Mouse (Mus musculus): Measurements from ENCODE around the gene Zfp827. TPM values are rescaled to one million over a fixed set of nuclear protein-coding genes. Genes with fewer than 3 reads are reported as not detected.
A peak's percentile ranks its signal among the peaks of the same experiment; 100 is the strongest.

Gene Zfp827
- polyA plus RNA-seq, 1 experiment: 4.3 TPM

- TF ChIP-seq POLR2A (IDR thresholded peaks at IDR 0.05; ENCODE audit: low read depth, low read length) (no peak), CTCF (IDR thresholded peaks at IDR 0.05; ENCODE audit: extremely low read depth, insufficient read depth, insufficient read length, insufficient replicate concordance) (no peak)
- WGBS: 1% methylated on average over 55 of the region's 56 CpGs
- peak; percentile 29 to 33 for DNase-seq (ENCODE audit: low read depth in 1 of 2, low spot score in 2 of 2)
- H3K27me3 ChIP-seq (ENCODE audit: control insufficient read depth, insufficient read depth, low read length): peaks cover 5% of the 10 kb centered on the region
- peak overlapping the region; percentile 77 for H3K27ac ChIP-seq (ENCODE audit: insufficient read depth, low read length)
- no peaks in the 10 kb centered on the region for H3K36me3 ChIP-seq (ENCODE audit: control insufficient read depth, insufficient read depth, low read length)
- H3K4me1 ChIP-seq (ENCODE audit: control insufficient read depth, insufficient read depth, insufficient read length): peaks cover 2% of the 10 kb centered on the region; the same call in 1 of the 2 replicates
- peak overlapping the region; percentile 83 for H3K4me3 ChIP-seq (ENCODE audit: extremely low read depth, insufficient read depth, insufficient read length)
Measured at GRCm38 (mm10) chr8:79028541-79029395, 531 bp downstream of the Zfp827 start.

GRCm38 (mm10) chr8:79029396-79030325 is 1.4 kb downstream of the Zfp827 start:
- H3K4me1 ChIP-seq (ENCODE audit: control insufficient read depth, insufficient read depth, insufficient read length): peaks cover 2% of the 10 kb centered on the region; the same call in 1 of the 2 replicates
- no peak for TF ChIP-seq POLR2A (IDR thresholded peaks at IDR 0.05; ENCODE audit: low read depth, low read length)
- no peak for TF ChIP-seq CTCF (IDR thresholded peaks at IDR 0.05; ENCODE audit: extremely low read depth, insufficient read depth, insufficient read length, insufficient replicate concordance)
- no peaks in the 10 kb centered on the region for H3K36me3 ChIP-seq (ENCODE audit: control insufficient read depth, insufficient read depth, low read length)
- peak in 1 of 2 experiments; percentile 50 for DNase-seq (ENCODE audit: low read depth in 1 of 2, low spot score in 2 of 2)
- peak overlapping the region; percentile 81 for H3K27ac ChIP-seq (ENCODE audit: insufficient read depth, low read length)
- under 1% methylated on average over 73 of the region's 99 CpGs for WGBS
- peak overlapping the region; percentile 83 for H3K4me3 ChIP-seq (ENCODE audit: extremely low read depth, insufficient read depth, insufficient read length)
- peaks cover 5% of the 10 kb centered on the region for H3K27me3 ChIP-seq (ENCODE audit: control insufficient read depth, insufficient read depth, low read length)

DNA sequence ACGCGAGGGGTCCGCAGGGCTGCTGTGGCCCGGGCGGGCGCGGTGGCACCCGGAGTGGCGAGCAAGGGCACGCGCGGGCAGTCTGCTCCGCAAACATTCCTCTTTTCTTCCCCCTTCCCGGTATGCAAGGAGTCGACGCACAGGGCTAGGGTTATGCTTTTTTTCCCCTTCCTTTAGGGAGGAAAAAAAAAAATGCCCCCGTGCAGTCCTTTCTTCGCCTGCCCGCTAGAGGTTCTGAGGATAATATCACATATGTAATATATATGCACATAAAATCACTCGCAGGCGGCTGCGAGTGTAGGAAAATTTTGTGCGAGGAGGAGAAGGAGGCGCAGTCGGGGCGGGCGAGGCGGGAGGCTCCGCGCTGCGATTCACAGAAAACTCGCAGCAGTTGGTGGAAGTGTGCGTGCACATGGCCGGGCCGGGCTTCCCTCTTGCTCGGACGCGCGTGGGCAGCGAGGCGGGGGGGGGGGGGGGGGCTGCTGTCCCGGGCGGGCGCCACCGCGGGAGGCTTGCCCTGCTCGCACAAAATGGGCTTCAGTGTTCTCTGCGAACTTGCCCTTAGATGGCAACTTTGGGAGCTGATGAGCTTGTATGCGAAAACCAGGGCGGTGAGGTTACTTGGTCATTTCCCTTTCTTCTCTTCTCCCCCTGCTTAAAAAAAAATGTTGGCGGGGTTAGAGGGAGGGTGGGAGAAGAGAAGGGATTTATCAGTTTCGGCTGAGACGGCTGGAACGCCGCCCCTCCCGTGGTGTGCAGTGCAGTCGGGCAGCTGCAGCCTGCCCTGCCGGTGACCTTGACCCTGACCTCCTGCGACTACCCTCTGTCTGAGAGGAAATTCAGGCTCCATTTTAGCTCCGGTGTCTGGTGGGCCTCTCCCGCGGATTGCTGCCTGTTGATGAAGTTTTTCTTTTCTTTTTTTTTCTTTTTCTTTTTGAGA is 2.4 kb downstream of the Zfp827 start:
- DNase-seq (ENCODE audit: low read depth in 1 of 2, low spot score in 2 of 2): peak in 1 of 2 experiments; percentile 19
- Histone ChIP-seq H3K27ac (ENCODE audit: insufficient read depth, low read length) (peak overlapping the region; percentile 78), H3K4me3 (ENCODE audit: extremely low read depth, insufficient read depth, insufficient read length) (peak overlapping the region; percentile 83), H3K27me3 (ENCODE audit: control insufficient read depth, insufficient read depth, low read length) (peaks cover 5% of the 10 kb centered on the region), H3K36me3 (ENCODE audit: control insufficient read depth, insufficient read depth, low read length) (no peaks in the 10 kb centered on the region), H3K4me1 (ENCODE audit: control insufficient read depth, insufficient read depth, insufficient read length) (peaks cover 2% of the 10 kb centered on the region; the same call in 1 of the 2 replicates)
- TF ChIP-seq CTCF (IDR thresholded peaks at IDR 0.05; ENCODE audit: extremely low read depth, insufficient read depth, insufficient read length, insufficient replicate concordance) (no peak), POLR2A (IDR thresholded peaks at IDR 0.05; ENCODE audit: low read depth, low read length) (no peak)
- WGBS: 3% methylated on average over 51 of the region's 62 CpGs

DNA sequence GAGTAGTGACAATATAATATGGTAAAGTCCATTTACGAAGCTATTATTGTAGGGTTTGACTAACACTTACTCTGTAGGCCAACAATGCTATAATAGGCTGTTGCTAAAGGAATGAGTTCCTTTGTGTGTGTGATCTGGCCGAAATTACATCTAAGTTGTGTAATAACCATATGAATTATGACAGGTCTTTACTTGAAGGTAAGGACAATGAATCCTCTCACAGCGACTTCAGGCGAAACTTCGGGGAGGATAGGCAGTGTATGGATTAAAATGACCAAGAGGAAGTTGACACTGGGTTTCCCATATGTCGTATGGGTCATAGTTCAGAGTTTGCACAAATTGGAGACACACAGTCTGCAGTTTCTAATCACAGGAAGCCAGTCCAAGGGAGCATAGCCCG is 9.3 kb downstream of the Zfp827 start:
- Histone ChIP-seq H3K27ac (ENCODE audit: insufficient read depth, low read length) (no peak overlapping the region), H3K4me3 (ENCODE audit: extremely low read depth, insufficient read depth, insufficient read length) (no peak overlapping the region), H3K27me3 (ENCODE audit: control insufficient read depth, insufficient read depth, low read length) (no peaks in the 10 kb centered on the region), H3K36me3 (ENCODE audit: control insufficient read depth, insufficient read depth, low read length) (no peaks in the 10 kb centered on the region), H3K4me1 (ENCODE audit: control insufficient read depth, insufficient read depth, insufficient read length) (no peaks in the 10 kb centered on the region)
- TF ChIP-seq POLR2A (IDR thresholded peaks at IDR 0.05; ENCODE audit: low read depth, low read length) (no peak), CTCF (IDR thresholded peaks at IDR 0.05; ENCODE audit: extremely low read depth, insufficient read depth, insufficient read length, insufficient replicate concordance) (no peak)
- 82% methylated on average over 7 of the region's 7 CpGs for WGBS
- DNase-seq (ENCODE audit: low read depth in 1 of 2, low spot score in 2 of 2): no peak

DNA sequence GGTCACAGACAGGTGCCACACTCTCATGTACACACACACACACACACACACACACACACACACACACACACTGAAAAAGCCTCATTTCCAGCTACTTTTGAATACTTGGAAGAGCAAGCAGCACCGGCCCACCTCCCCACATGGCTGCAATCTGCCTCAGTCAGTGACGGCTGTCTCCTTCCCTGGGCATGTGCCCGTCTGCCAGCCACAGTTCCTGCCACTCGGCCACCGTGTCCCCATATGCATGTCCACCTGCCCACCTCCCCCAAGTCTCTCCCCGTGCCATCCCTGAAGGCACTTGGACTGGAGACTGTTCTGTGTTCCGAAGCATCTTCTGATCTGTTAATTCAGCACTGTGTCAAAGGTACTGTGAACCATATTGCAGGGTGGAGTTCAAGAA is 9.8 kb downstream of the Zfp827 start:
- no peak for TF ChIP-seq CTCF (IDR thresholded peaks at IDR 0.05; ENCODE audit: extremely low read depth, insufficient read depth, insufficient read length, insufficient replicate concordance)
- no peak for TF ChIP-seq POLR2A (IDR thresholded peaks at IDR 0.05; ENCODE audit: low read depth, low read length)
- Histone ChIP-seq H3K4me1 (ENCODE audit: control insufficient read depth, insufficient read depth, insufficient read length) (no peaks in the 10 kb centered on the region), H3K27me3 (ENCODE audit: control insufficient read depth, insufficient read depth, low read length) (no peaks in the 10 kb centered on the region), H3K4me3 (ENCODE audit: extremely low read depth, insufficient read depth, insufficient read length) (no peak overlapping the region), H3K36me3 (ENCODE audit: control insufficient read depth, insufficient read depth, low read length) (no peaks in the 10 kb centered on the region), H3K27ac (ENCODE audit: insufficient read depth, low read length) (no peak overlapping the region)
- WGBS: 92% methylated on average over 7 of the region's 7 CpGs
- no peak for DNase-seq (ENCODE audit: low read depth in 1 of 2, low spot score in 2 of 2)

GRCm38 (mm10) chr8:79041429-79041828 is 13.2 kb downstream of the Zfp827 start:
- no peaks in the 10 kb centered on the region for H3K36me3 ChIP-seq (ENCODE audit: control insufficient read depth, insufficient read depth, low read length)
- no peaks in the 10 kb centered on the region for H3K27me3 ChIP-seq (ENCODE audit: control insufficient read depth, insufficient read depth, low read length)
- H3K4me1 ChIP-seq (ENCODE audit: control insufficient read depth, insufficient read depth, insufficient read length): no peaks in the 10 kb centered on the region
- TF ChIP-seq POLR2A (IDR thresholded peaks at IDR 0.05; ENCODE audit: low read depth, low read length): no peak
- no peak for TF ChIP-seq CTCF (IDR thresholded peaks at IDR 0.05; ENCODE audit: extremely low read depth, insufficient read depth, insufficient read length, insufficient replicate concordance)
- H3K27ac ChIP-seq (ENCODE audit: insufficient read depth, low read length): no peak overlapping the region
- no peak overlapping the region for H3K4me3 ChIP-seq (ENCODE audit: extremely low read depth, insufficient read depth, insufficient read length)
- DNase-seq (ENCODE audit: low read depth in 1 of 2, low spot score in 2 of 2): no peak
- 92% methylated on average over 3 of the region's 3 CpGs for WGBS
